Mouse (Mus musculus): ENCODE measurements around the gene Dop1a. TPM values are rescaled to one million over a fixed set of nuclear protein-coding genes. Genes with fewer than 3 reads are reported as not detected.

The Dop1a gene
- polyA plus RNA-seq, 1 experiment, result 19.7 TPM

DNA sequence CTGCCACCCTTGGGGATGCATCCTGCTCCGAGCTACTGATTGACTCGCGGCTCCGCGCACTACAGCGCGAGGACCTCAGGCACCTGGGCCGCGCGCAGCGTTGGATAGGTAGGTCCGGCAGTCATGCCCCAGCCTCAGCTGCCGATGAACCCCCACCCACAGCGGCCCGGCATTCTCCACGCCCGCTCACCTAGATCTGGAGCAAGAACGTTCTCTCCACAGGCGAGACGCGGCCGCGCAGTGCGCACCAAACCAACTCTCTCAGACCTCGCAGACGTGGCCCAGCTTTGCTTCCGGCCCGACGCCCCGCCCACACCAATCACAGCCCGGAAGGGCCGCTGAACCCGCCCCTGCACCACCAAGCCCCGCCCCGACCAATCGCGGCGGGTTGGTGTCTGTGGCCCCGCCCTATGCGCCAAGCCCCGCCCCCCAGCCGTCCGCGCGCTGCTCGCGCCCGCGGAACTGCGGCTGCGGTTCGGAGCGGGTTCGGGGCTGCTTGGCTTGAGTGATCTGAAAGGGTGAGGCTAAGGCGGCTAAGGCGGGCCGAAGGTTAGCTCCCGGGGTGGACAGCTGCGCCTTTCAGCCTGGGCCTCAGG lies 104.7 kb downstream of the Dop1a start, which contains the start of the genes Pgm3 and Rwdd2a:
TSS of gene Pgm3 (minus strand) at position 303 of the 596 bp plus-strand sequence.
TSS of gene Rwdd2a (plus strand) at position 452 of the 596 bp plus-strand sequence.
- Histone ChIP-seq H3K27me3 (ENCODE audit: control insufficient read depth, insufficient read depth, low read length) (no peaks in the 10 kb centered on the region), H3K27ac (ENCODE audit: control insufficient read depth, insufficient read depth, low read length) (no peak within 1 kb of the TSS), H3K4me1 (replicated peaks; ENCODE audit: control insufficient read depth, insufficient read depth, low read length) (peaks cover 10% of the 10 kb centered on the region), H3K36me3 (ENCODE audit: control insufficient read depth, insufficient read depth, low read length) (no peaks in the 10 kb centered on the region), H3K4me3 (ENCODE audit: control insufficient read depth, insufficient read depth, low read length) (peak within 1 kb of the TSS; percentile 84)
- under 1% methylated on average over 59 of the region's 59 CpGs for WGBS
- TF ChIP-seq POLR2A (IDR thresholded peaks at IDR 0.05; ENCODE audit: control insufficient read depth, extremely low read depth, insufficient read depth, low read length, poor library complexity) (peak; percentile 61), CTCF (IDR thresholded peaks at IDR 0.05; ENCODE audit: borderline replicate concordance, control insufficient read depth, extremely low read depth, insufficient read depth, low read length, poor library complexity) (no peak)
- peak; percentile 96 for DNase-seq

DNA sequence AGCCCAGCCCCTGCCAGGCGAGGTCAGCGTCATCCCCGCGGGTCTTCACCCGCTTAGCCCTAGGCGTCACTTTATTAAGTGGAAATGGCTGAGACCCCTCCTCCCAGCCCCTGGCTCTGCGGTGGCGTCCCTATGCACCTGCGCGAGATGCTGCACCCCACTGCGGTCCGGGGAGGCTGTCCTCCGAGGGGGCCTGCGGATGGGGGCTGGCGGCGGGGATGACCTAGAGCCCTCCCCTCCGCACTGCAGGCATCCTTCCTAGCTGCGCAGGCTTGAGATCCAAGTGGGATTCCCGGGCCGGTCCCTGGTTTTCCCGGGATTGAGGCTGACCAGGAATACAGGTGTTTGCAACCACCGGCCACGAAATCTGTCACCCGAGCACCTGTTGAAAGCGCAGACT lies 105.2 kb downstream of the Dop1a start:
- Histone ChIP-seq H3K27me3 (ENCODE audit: control insufficient read depth, insufficient read depth, low read length) (no peaks in the 10 kb centered on the region), H3K36me3 (ENCODE audit: control insufficient read depth, insufficient read depth, low read length) (no peaks in the 10 kb centered on the region), H3K4me1 (replicated peaks; ENCODE audit: control insufficient read depth, insufficient read depth, low read length) (peaks cover 10% of the 10 kb centered on the region), H3K4me3 (ENCODE audit: control insufficient read depth, insufficient read depth, low read length) (peak overlapping the region; percentile 84), H3K27ac (ENCODE audit: control insufficient read depth, insufficient read depth, low read length) (no peak overlapping the region)
- TF ChIP-seq POLR2A (IDR thresholded peaks at IDR 0.05; ENCODE audit: control insufficient read depth, extremely low read depth, insufficient read depth, low read length, poor library complexity) (no peak), CTCF (IDR thresholded peaks at IDR 0.05; ENCODE audit: borderline replicate concordance, control insufficient read depth, extremely low read depth, insufficient read depth, low read length, poor library complexity) (no peak)
- WGBS, result 2% methylated on average over 25 of the region's 25 CpGs
- no peak for DNase-seq

DNA sequence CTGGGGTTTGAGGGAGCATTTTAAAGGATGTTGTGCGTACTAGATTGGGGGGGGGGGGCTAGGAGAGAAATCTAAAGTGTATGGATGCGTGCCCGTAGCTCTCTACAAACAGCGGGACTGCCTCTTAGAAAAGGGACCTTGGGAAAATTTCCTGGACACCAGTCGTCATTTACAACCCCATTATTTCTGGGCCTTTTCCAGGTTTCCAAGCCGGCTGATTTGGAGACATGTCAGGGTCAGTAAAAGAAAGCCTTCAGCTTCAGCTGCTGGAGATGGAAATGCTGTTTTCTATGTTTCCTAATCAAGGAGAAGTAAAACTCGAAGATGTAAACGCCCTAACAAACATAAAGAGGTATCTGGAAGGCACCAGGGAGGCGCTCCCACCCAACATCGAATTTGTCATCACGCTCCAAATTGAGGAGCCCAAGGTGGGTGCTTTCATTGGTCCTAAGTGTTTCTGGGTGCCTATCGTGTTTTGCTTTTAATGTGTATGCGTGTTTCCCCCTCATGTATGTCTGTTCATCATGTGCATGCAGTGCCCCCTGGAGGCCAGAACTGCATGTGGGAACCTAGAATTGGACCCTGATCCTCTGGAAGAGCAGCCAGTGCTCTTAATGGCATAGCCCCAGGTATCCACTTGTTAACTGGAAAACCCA lies 105.8 kb downstream of the Dop1a start:
- 3% methylated on average over 13 of the region's 13 CpGs for WGBS
- peak overlapping the region; percentile 84 for H3K4me3 ChIP-seq (ENCODE audit: control insufficient read depth, insufficient read depth, low read length)
- TF ChIP-seq CTCF (IDR thresholded peaks at IDR 0.05; ENCODE audit: borderline replicate concordance, control insufficient read depth, extremely low read depth, insufficient read depth, low read length, poor library complexity) (no peak), POLR2A (IDR thresholded peaks at IDR 0.05; ENCODE audit: control insufficient read depth, extremely low read depth, insufficient read depth, low read length, poor library complexity) (no peak)
- DNase-seq, result peak; percentile 90
- H3K27ac ChIP-seq (ENCODE audit: control insufficient read depth, insufficient read depth, low read length), result no peak overlapping the region
- no peaks in the 10 kb centered on the region for H3K27me3 ChIP-seq (ENCODE audit: control insufficient read depth, insufficient read depth, low read length)
- no peaks in the 10 kb centered on the region for H3K36me3 ChIP-seq (ENCODE audit: control insufficient read depth, insufficient read depth, low read length)
- H3K4me1 ChIP-seq (replicated peaks; ENCODE audit: control insufficient read depth, insufficient read depth, low read length), result peaks cover 10% of the 10 kb centered on the region

DNA sequence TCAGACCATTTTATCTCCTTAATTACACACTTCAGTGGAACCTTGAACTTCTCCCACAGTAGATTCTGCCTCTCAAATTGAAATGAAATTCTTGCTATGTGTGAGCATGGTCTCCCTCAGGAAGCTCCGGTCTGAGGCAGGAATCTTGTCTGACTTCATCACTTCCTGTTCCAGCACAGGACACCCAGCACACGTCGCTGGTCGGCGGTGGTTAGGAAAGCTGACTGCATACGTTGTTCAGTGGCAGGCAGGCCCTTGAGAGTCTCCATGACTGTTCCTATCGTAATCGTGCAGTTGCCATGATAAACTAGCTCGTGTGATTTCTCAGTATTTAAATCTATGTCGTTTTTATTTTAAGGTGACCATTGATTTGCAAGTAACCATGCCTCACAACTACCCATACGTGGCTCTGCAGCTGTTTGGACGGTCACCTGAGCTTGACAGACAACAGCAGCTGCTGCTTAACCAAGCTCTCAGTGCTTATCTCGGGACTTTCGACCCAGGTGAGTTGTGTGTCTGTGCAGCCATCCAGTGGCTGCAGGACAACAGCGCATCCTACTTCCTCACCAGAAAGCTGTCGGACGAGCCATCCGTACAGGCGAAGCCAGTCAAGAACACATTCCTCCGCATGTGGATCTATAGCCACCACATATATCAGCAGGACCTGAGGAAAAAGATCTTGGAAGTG lies 106.8 kb downstream of the Dop1a start:
- TF ChIP-seq CTCF (IDR thresholded peaks at IDR 0.05; ENCODE audit: borderline replicate concordance, control insufficient read depth, extremely low read depth, insufficient read depth, low read length, poor library complexity), result no peak
- no peak for TF ChIP-seq POLR2A (IDR thresholded peaks at IDR 0.05; ENCODE audit: control insufficient read depth, extremely low read depth, insufficient read depth, low read length, poor library complexity)
- no peaks in the 10 kb centered on the region for H3K27me3 ChIP-seq (ENCODE audit: control insufficient read depth, insufficient read depth, low read length)

GRCm38 (mm10) chr9:86575178-86575577 lies 108.2 kb downstream of the Dop1a start:
- peaks cover 15% of the 10 kb centered on the region for H3K4me1 ChIP-seq (replicated peaks; ENCODE audit: control insufficient read depth, insufficient read depth, low read length)
- TF ChIP-seq POLR2A (IDR thresholded peaks at IDR 0.05; ENCODE audit: control insufficient read depth, extremely low read depth, insufficient read depth, low read length, poor library complexity), result no peak
- no peak for TF ChIP-seq CTCF (IDR thresholded peaks at IDR 0.05; ENCODE audit: borderline replicate concordance, control insufficient read depth, extremely low read depth, insufficient read depth, low read length, poor library complexity)
- H3K27me3 ChIP-seq (ENCODE audit: control insufficient read depth, insufficient read depth, low read length), result no peaks in the 10 kb centered on the region
- H3K4me3 ChIP-seq (ENCODE audit: control insufficient read depth, insufficient read depth, low read length), result no peak overlapping the region
- DNase-seq, result no peak
- whole genome bisulfite sequencing, result 98% methylated on average over 6 of the region's 6 CpGs
- H3K27ac ChIP-seq (ENCODE audit: control insufficient read depth, insufficient read depth, low read length), result no peak overlapping the region
- H3K36me3 ChIP-seq (ENCODE audit: control insufficient read depth, insufficient read depth, low read length), result no peaks in the 10 kb centered on the region

More for the DNA sequence above, 106.8 kb downstream of the Dop1a start:
- DNase-seq, result no peak
- WGBS, result 73% methylated on average over 20 of the region's 20 CpGs
- Histone ChIP-seq H3K4me1 (replicated peaks; ENCODE audit: control insufficient read depth, insufficient read depth, low read length) (peaks cover 10% of the 10 kb centered on the region), H3K27ac (ENCODE audit: control insufficient read depth, insufficient read depth, low read length) (no peak overlapping the region), H3K36me3 (ENCODE audit: control insufficient read depth, insufficient read depth, low read length) (no peaks in the 10 kb centered on the region), H3K4me3 (ENCODE audit: control insufficient read depth, insufficient read depth, low read length) (no peak overlapping the region)

DNA sequence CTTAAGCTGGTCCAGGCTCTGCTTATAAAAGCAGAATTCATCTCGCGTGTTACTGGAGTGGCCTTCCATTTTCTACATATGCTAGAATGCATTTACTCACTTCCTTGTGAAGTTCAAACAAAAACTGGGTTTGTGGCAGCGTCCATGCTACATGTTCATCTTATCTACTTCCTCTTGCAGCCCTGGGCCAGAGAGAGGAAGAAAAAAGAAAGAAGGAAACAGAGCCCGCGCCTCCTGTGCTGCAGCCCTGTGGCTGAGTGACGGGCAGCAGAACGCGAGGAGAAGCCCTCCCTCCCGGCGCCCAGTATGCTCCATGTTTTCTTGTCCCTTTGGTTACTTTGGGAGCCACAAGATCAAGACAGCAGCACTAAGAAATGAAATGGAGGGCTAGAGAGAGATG lies 112.7 kb downstream of the Dop1a start:
- 6% methylated on average over 10 of the region's 10 CpGs for WGBS
- H3K27me3 ChIP-seq (ENCODE audit: control insufficient read depth, insufficient read depth, low read length), result no peaks in the 10 kb centered on the region
- H3K4me3 ChIP-seq (ENCODE audit: control insufficient read depth, insufficient read depth, low read length), result no peak overlapping the region
- TF ChIP-seq CTCF (IDR thresholded peaks at IDR 0.05; ENCODE audit: borderline replicate concordance, control insufficient read depth, extremely low read depth, insufficient read depth, low read length, poor library complexity) (no peak), POLR2A (IDR thresholded peaks at IDR 0.05; ENCODE audit: control insufficient read depth, extremely low read depth, insufficient read depth, low read length, poor library complexity) (no peak)
- peak; percentile 11 for DNase-seq
- no peak overlapping the region for H3K27ac ChIP-seq (ENCODE audit: control insufficient read depth, insufficient read depth, low read length)
- H3K36me3 ChIP-seq (ENCODE audit: control insufficient read depth, insufficient read depth, low read length), result no peaks in the 10 kb centered on the region
- H3K4me1 ChIP-seq (replicated peaks; ENCODE audit: control insufficient read depth, insufficient read depth, low read length), result peaks cover 5% of the 10 kb centered on the region

All from thymus, adult 2 months (tissue).